Mouse (Mus musculus) liver, embryonic 14.5 days (tissue): Measurements from ENCODE around the gene Col23a1. TPM values are rescaled to one million over a fixed set of nuclear protein-coding genes. Genes with fewer than 3 reads are reported as not detected.
A peak's percentile ranks its signal among the peaks of the same experiment; 100 is the strongest.

Experiments used
- ATAC-seq: fragments of 200-750 bp; cut with Nextera tagmentation; 2 replicates; pipeline ENCODE4 v1.8.0; 2017; ENCODE audit warnings: moderate number of reproducible peaks, mild to moderate bottlenecking, moderate library complexity; ENCODE audit not compliant: insufficient read depth
- DNase-seq, 3 experiments: peaks; one replicate each; pipeline ENCODE4 v3.0.0-alpha.2; 2012 to 2013; ENCODE audit warnings: low read depth in 3 of 3, low spot score in 3 of 3
- H3K27ac ChIP-seq: fragments of 300-500 bp; sonication (generic); 2 replicates; pipeline ENCODE4 v1.5.1; 2014; ENCODE audit warnings: moderate library complexity, mild to moderate bottlenecking, control low read depth, inconsistent platforms
- H3K27me3 ChIP-seq: fragments of 300-500 bp; sonication (generic); 2 replicates; pipeline ENCODE4 v1.6.1; 2014; ENCODE audit warnings: mild to moderate bottlenecking, low read length, moderate library complexity; ENCODE audit not compliant: control insufficient read depth, insufficient read depth
- H3K36me3 ChIP-seq: fragments of 300-500 bp; sonication (generic); replicated peaks from 2 replicates; pipeline ENCODE4 v1.6.1; 2014; ENCODE audit warnings: low read depth; ENCODE audit not compliant: control insufficient read depth, insufficient read depth
- H3K4me1 ChIP-seq, 2 experiments: fragments of 200-500 bp in 1 of 2; fragments of 300-500 bp in 1 of 2; sonication (generic) in 1 of 2; replicated peaks; 2 replicates each; pipeline ENCODE4 v1.6.1; 2012 to 2014; ENCODE audit warnings: antibody characterized with exemption in 1 of 2, inconsistent platforms in 1 of 2, low read length in 1 of 2; ENCODE audit not compliant: control insufficient read depth in 2 of 2, insufficient read depth in 2 of 2
- H3K4me2 ChIP-seq: fragments of 300-500 bp; sonication (generic); 2 replicates; pipeline ENCODE4 v1.6.1; 2014; ENCODE audit warnings: low read depth, mild to moderate bottlenecking, control low read depth, moderate library complexity
- H3K4me3 ChIP-seq, 2 experiments: fragments of 200-500 bp in 1 of 2; fragments of 300-500 bp in 1 of 2; sonication (generic) in 1 of 2; 2 replicates each; pipeline ENCODE4 v1.5.1; 2012 to 2014; ENCODE audit warnings: low read depth in 2 of 2, low read length in 2 of 2, mild to moderate bottlenecking in 2 of 2, control low read depth in 1 of 2, inconsistent platforms in 1 of 2, moderate library complexity in 1 of 2; ENCODE audit not compliant: insufficient read depth in 1 of 2
- H3K9ac ChIP-seq: fragments of 300-500 bp; sonication (generic); replicated peaks from 2 replicates; pipeline ENCODE4 v1.6.1; 2014; ENCODE audit warnings: mild to moderate bottlenecking, control low read depth, moderate library complexity
- H3K9me3 ChIP-seq: fragments of 300-500 bp; sonication (generic); 2 replicates; pipeline ENCODE4 v1.6.1; 2016; ENCODE audit warnings: low read length, mixed read lengths; ENCODE audit not compliant: control insufficient read depth
- CTCF ChIP-seq: IDR thresholded peaks from 2 replicates; pipeline ENCODE4 v1.5.1; 2016; ENCODE audit warnings: antibody characterized with exemption, low read depth, control low read depth
- EP300 ChIP-seq: IDR thresholded peaks from 2 replicates; pipeline ENCODE4 v1.6.1; 2016; ENCODE audit warnings: antibody characterized with exemption, low read depth
- WGBS: fragments of 180-500 bp; shearing (Covaris S2); extraction: QIAGEN DNeasy Blood & Tissue Kit; methylation state at CpG from one replicate; pipeline ENCODE4 v1.1.7; 2014; ENCODE audit not compliant: insufficient replicate concordance; 5-methylcytosine and 5-hydroxymethylcytosine counted together
- polyA plus RNA-seq, 2 experiments: library from polyadenylated mRNA; depleted of rRNA in 1 of 2; stranded (reverse) in 1 of 2; unstranded in 1 of 2; fragments of >200 nt; fragmentation: Nextera tagmentation in 1 of 2; extraction: Ambion mirVana in 1 of 2; gene quantifications; 2 replicates each; pipeline versions ENCODE4 v1.2.1 to v1.2.3; 2012 to 2014

Col23a1 gene
- 0.19 TPM in 2 replicates for polyA plus RNA-seq (2012; rRNA removed)
- 0.10 and 0.11 TPM in 2 replicates for polyA plus RNA-seq (2014; fragmentation: Nextera tagmentation; extraction: Ambion mirVana)

- peak; percentile 70 for ATAC-seq
- peak; percentile 15 to 36 (median 35) for DNase-seq
- Histone ChIP-seq H3K4me1 (no peaks in the 10 kb centered on the region), H3K4me2 (peak within 1 kb of the TSS; percentile 71), H3K4me3 (peak within 1 kb of the TSS; percentile 53 to 59), H3K9me3 (no peaks in the 10 kb centered on the region), H3K27ac (no peak within 1 kb of the TSS), H3K27me3 (peaks cover 26% of the 10 kb centered on the region), H3K36me3 (no peaks in the 10 kb centered on the region), H3K9ac (0 out of 2 replicates have a peak within 1 kb of the TSS, but pooled peaks have one; percentile 18)
- 1% methylated on average over 38 of the region's 38 CpGs for WGBS
- TF ChIP-seq CTCF (peak; percentile 78), EP300 (no peak)
Measured at GRCm38 (mm10) chr11:51289564-51290041, at the start of gene Col23a1. TSS of gene Col23a1 (plus strand) at chr11:51289920.

GRCm38 (mm10) chr11:51242897-51243296, 46.8 kb upstream of the Col23a1 start:
- TF ChIP-seq EP300 (no peak), CTCF (peak; percentile 16; the same call in 1 of the 2 replicates)
- no peaks in the 10 kb centered on the region for H3K36me3 ChIP-seq

DNA sequence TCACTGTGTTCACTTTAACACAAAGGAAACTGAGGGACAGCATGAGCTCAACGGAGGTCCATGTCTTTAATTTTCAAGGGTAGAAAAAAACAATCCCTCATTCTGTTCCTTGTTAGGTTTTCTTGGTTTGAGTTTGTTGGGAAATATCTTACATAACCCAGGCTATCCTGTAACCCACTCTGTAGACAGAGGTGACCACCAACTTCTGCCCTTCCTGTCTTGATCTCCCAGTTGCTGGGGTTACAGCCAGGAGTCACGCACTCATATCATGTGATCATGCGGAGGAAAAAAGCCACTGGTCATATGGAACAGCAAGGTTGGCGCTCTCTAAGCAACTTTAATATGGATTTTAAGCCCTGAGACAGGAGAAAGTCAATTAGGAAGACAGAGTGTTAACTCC, 32.7 kb upstream of the Col23a1 start:
- Histone ChIP-seq H3K27ac (no peak overlapping the region), H3K4me3 (no peak overlapping the region), H3K27me3 (no peaks in the 10 kb centered on the region; the same call in 1 of the 2 replicates), H3K9ac (no peak overlapping the region), H3K4me1 (peaks cover 2 to 4% of the 10 kb centered on the region in 2 experiments), H3K36me3 (no peaks in the 10 kb centered on the region), H3K4me2 (no peak overlapping the region), H3K9me3 (no peaks in the 10 kb centered on the region)
- 61% methylated on average over 4 of the region's 4 CpGs for WGBS
- DNase-seq (no peak), ATAC-seq (no peak)
- TF ChIP-seq CTCF (no peak), EP300 (no peak)

More at GRCm38 (mm10) chr11:51242897-51243296, 46.8 kb upstream of the Col23a1 start:
- no peak for ATAC-seq
- WGBS, result 55% methylated on average over 2 of the region's 2 CpGs
- H3K4me2 ChIP-seq, result no peak overlapping the region
- H3K9ac ChIP-seq, result no peak overlapping the region
- H3K4me3 ChIP-seq, result no peak overlapping the region
- no peak for DNase-seq
- no peak overlapping the region for H3K27ac ChIP-seq
- no peaks in the 10 kb centered on the region for H3K9me3 ChIP-seq
- no peaks in the 10 kb centered on the region for H3K4me1 ChIP-seq
- no peaks in the 10 kb centered on the region for H3K27me3 ChIP-seq

GRCm38 (mm10) chr11:51261680-51262219, 28.0 kb upstream of the Col23a1 start, which contains the start of gene Clk4:
TSS of gene Clk4 (plus strand) at chr11:51261730.
- peak within 1 kb of the TSS; percentile 95 for H3K27ac ChIP-seq
- peaks cover 17 to 24% of the 10 kb centered on the region in 2 experiments for H3K4me1 ChIP-seq
- no peak for ATAC-seq
- H3K9me3 ChIP-seq, result no peaks in the 10 kb centered on the region
- peak within 1 kb of the TSS; percentile 99 for H3K4me2 ChIP-seq
- no peaks in the 10 kb centered on the region; the same call in 1 of the 2 replicates for H3K27me3 ChIP-seq
- no peak for DNase-seq
- H3K9ac ChIP-seq, result peak within 1 kb of the TSS; percentile 92
- H3K36me3 ChIP-seq, result peaks cover 5% of the 10 kb centered on the region; the same call in 1 of the 2 replicates
- 55% methylated on average over 3 of the region's 3 CpGs for WGBS
- peak within 1 kb of the TSS; percentile 57 to 80 for H3K4me3 ChIP-seq
- TF ChIP-seq EP300, result no peak
- TF ChIP-seq CTCF, result no peak
